In the genomic region with DNA sequence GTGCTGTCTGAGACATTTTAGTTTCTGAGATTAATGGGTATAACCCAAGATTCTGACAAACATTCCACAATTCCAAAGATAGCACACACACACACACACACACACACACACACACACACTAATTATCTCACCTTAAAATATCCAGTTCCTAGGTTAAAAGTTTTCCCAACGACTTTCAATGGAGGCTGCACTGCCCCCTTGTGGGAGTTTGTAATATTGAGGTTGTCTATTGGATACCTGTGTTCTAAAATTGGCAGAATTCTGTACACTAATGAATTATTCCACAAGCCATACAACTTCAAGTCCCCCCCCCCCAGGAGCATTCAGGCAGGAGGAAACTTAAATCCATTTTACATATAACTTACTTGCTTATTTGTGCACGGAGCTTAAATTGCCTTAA, we compare ENCODE assay signal across 8 mouse cellular contexts. TPM values are rescaled to one million over a fixed set of nuclear protein-coding genes. Genes with fewer than 3 reads are reported as not detected.
DNase-seq lines count a peak whose midpoint lies in the region; ATAC-seq lines count a peak whose summit lies in the region.

No protein-coding gene starts in this region.

- H3K4me1 ChIP-seq in heart, embryonic 11.5 days (ENCODE audit: control insufficient read depth, insufficient read depth, low read length): peaks cover 9% of the 10 kb centered on the region; the same call in 1 of the 2 replicates

- no peaks in the 10 kb centered on the region for H3K36me3 ChIP-seq in heart, embryonic 11.5 days (ENCODE audit: control insufficient read depth, insufficient read depth, low read length)

- intact Hi-C loops in heart, postnatal 10 days (cut with DNase I): loop anchor here (5.0 kb wide), 2 partner anchors 404 to 904 kb away; no protein-coding TSS in a partner anchor

- H3K27me3 ChIP-seq in heart, embryonic 11.5 days (ENCODE audit: control insufficient read depth, insufficient read depth, low read length): no peaks in the 10 kb centered on the region

- H3K9ac ChIP-seq in heart, embryonic 11.5 days (ENCODE audit: low read depth, low read length): no peak overlapping the region

- no peak overlapping the region for H3K4me3 ChIP-seq in heart, embryonic 11.5 days (ENCODE audit: low read depth, low read length)

- no peaks in the 10 kb centered on the region for H3K9me3 ChIP-seq in heart, embryonic 11.5 days (replicated peaks; ENCODE audit: control insufficient read depth, low read length)

- no peak for ATAC-seq in heart, embryonic 11.5 days (replicated peaks; ENCODE audit: insufficient number of reproducible peaks, low FRiP score, low TSS enrichment)

- 9% methylated on average over 2 of the region's 2 CpGs for WGBS in heart, embryonic 11.5 days (ENCODE audit: insufficient replicate concordance)

- peak; percentile 55 to 78 for DNase-seq in heart, postnatal 10 days
- DNase-seq in right cerebral cortex, adult 2 months (ENCODE audit: low spot score in 2 of 2): peak; percentile 49 to 70
- no peak for DNase-seq in right cerebral cortex, postnatal 25 days
- peak; percentile 72 for DNase-seq in adrenal gland, postnatal 10 days
- DNase-seq in heart, postnatal 4 days: peak; percentile 71
- DNase-seq in naive thymus-derived CD4-positive, alpha-beta T cell, adult 2 months (ENCODE audit: low read depth): peak; percentile 32
- DNase-seq in yolk sac, embryonic 10.5 days (ENCODE audit: low spot score): no peak

- H3K27ac ChIP-seq in heart, embryonic 11.5 days (ENCODE audit: low read depth, low read length): no peak overlapping the region

- no peak overlapping the region for H3K4me2 ChIP-seq in heart, embryonic 11.5 days

RNA-seq across cellular contexts. Expression of gene Prkg1, which starts 18.2 kb away (rescaled TPM):
- total RNA-seq in heart, postnatal 10 days (2021): 10 to 100 TPM; 20.8 to 25.6 TPM
- 8.2 and 10.9 TPM in 2 replicates for polyA plus RNA-seq in heart, embryonic 11.5 days (2014; fragmentation: Nextera tagmentation; extraction: Ambion mirVana)
- total RNA-seq in adrenal gland, postnatal 10 days (2021): 10 to 100 TPM in 1 of 2 experiments, 1 to 10 TPM in 1; 8.2 to 13.4 TPM
- 10 to 100 TPM; 22.5 to 23.9 TPM for total RNA-seq in heart, postnatal 4 days (2021)

Comparison
In these comparisons a context has a peak if more than half of its experiments do, and no peak if none do; other contexts are left out.
1. DNase-seq: peak in heart, postnatal 10 days (2 of 2), right cerebral cortex, adult 2 months (2 of 2), adrenal gland, postnatal 10 days (single experiment), heart, postnatal 4 days (single experiment) and naive thymus-derived CD4-positive, alpha-beta T cell, adult 2 months (single experiment); none in right cerebral cortex, postnatal 25 days (single experiment) and yolk sac, embryonic 10.5 days (single experiment).